In genomic region chr5:123436780-123437175, GRCm38 (mm10) we compare ENCODE assay signal across 11 mouse cellular contexts. TPM values are rescaled to one million over a fixed set of nuclear protein-coding genes. Genes with fewer than 3 reads are reported as not detected.
A peak's percentile ranks its signal among the peaks of the same experiment; 100 is the strongest.
DNase-seq lines count a peak whose midpoint lies in the region; ATAC-seq and TF ChIP-seq lines count a peak whose summit lies in the region.
"Had no signal": no experiment of that assay in that cellular context is flagged by ENCODE, and none has a peak within 500 bp of the region (broad histone marks: within the 10 kb centered on the region; RNA-seq: fewer than 3 reads in every experiment).

No protein-coding gene starts in this region.

- peak; percentile 30 to 80 (median 52); a peak in 5 of 6 replicates for TF ChIP-seq CTCF in MEL (IDR thresholded peaks at IDR 0.05 in 2 of 3, conservative IDR thresholded peaks at IDR 0.05 in 1 of 3; ENCODE audit: control insufficient read depth in 1 of 3, insufficient read depth in 1 of 3, low read depth in 2 of 3, low read length in 3 of 3, poor library complexity in 1 of 3, severe bottlenecking in 1 of 3)

- H3K27ac ChIP-seq in intestine, embryonic 16.5 days (ENCODE audit: low read length), result 0 out of 2 replicates have a peak overlapping the region, but pooled peaks have one; percentile 34
- no peak overlapping the region for H3K27ac ChIP-seq in intestine, embryonic 15.5 days
- no peak overlapping the region for H3K27ac ChIP-seq in MEL (ENCODE audit: control insufficient read depth, low read depth, low read length)
- no peak overlapping the region for H3K27ac ChIP-seq in neural tube, embryonic 13.5 days (replicated peaks)
- H3K27ac ChIP-seq: liver, embryonic 13.5 days had no signal

- no peak overlapping the region for H3K4me2 ChIP-seq in intestine, embryonic 16.5 days (ENCODE audit: low read depth, low read length)
- no peak overlapping the region for H3K4me2 ChIP-seq in intestine, embryonic 15.5 days (replicated peaks)
- no peak overlapping the region for H3K4me2 ChIP-seq in neural tube, embryonic 13.5 days
- H3K4me2 ChIP-seq: embryonic facial prominence, embryonic 12.5 days; liver, embryonic 13.5 days had no signal

- TF ChIP-seq EP300 in MEL (IDR thresholded peaks at IDR 0.05; ENCODE audit: low read depth in 1 of 2, low read length in 2 of 2), result no peak

- no peak overlapping the region for H3K4me3 ChIP-seq in intestine, embryonic 16.5 days (ENCODE audit: low read length)
- no peak overlapping the region for H3K4me3 ChIP-seq in intestine, embryonic 15.5 days (replicated peaks)
- H3K4me3 ChIP-seq in MEL (ENCODE audit: control insufficient read depth in 1 of 2, insufficient read depth in 1 of 2, low read depth in 2 of 2, low read length in 2 of 2), result no peak overlapping the region
- no peak overlapping the region for H3K4me3 ChIP-seq in neural tube, embryonic 13.5 days
- H3K4me3 ChIP-seq: embryonic facial prominence, embryonic 12.5 days; liver, embryonic 13.5 days had no signal

- no peak for TF ChIP-seq POLR2A in MEL (IDR thresholded peaks at IDR 0.05; ENCODE audit: control insufficient read depth in 1 of 2, insufficient read depth in 1 of 2, low read depth in 1 of 2, low read length in 2 of 2, poor library complexity in 1 of 2)

- peak; percentile 78 for TF ChIP-seq RAD21 in MEL (IDR thresholded peaks at IDR 0.05; ENCODE audit: low read depth, low read length)

- peaks cover 14% of the 10 kb centered on the region for H3K4me1 ChIP-seq in intestine, embryonic 16.5 days (ENCODE audit: control insufficient read depth, insufficient read depth, low read length)
- H3K4me1 ChIP-seq in intestine, embryonic 15.5 days (replicated peaks), result peaks cover 21% of the 10 kb centered on the region
- no peaks in the 10 kb centered on the region for H3K4me1 ChIP-seq in MEL (ENCODE audit: control insufficient read depth in 1 of 2, insufficient read depth in 2 of 2, low read length in 2 of 2)
- H3K4me1 ChIP-seq in neural tube, embryonic 13.5 days (replicated peaks), result peaks cover 23% of the 10 kb centered on the region

- no peaks in the 10 kb centered on the region for H3K9me3 ChIP-seq in intestine, embryonic 16.5 days (ENCODE audit: control insufficient read depth, low read length)
- no peaks in the 10 kb centered on the region for H3K9me3 ChIP-seq in intestine, embryonic 15.5 days
- no peaks in the 10 kb centered on the region for H3K9me3 ChIP-seq in MEL (replicated peaks; ENCODE audit: insufficient read depth, low read length)
- H3K9me3 ChIP-seq in neural tube, embryonic 13.5 days, result no peaks in the 10 kb centered on the region
- H3K9me3 ChIP-seq: embryonic facial prominence, embryonic 12.5 days; liver, embryonic 13.5 days had no signal

- H3K27me3 ChIP-seq in intestine, embryonic 16.5 days (replicated peaks; ENCODE audit: control insufficient read depth, insufficient read depth, low read length), result no peaks in the 10 kb centered on the region
- no peaks in the 10 kb centered on the region for H3K27me3 ChIP-seq in intestine, embryonic 15.5 days (replicated peaks)
- no peaks in the 10 kb centered on the region for H3K27me3 ChIP-seq in MEL (ENCODE audit: control insufficient read depth in 1 of 2, insufficient read depth in 2 of 2, low read length in 2 of 2)
- no peaks in the 10 kb centered on the region for H3K27me3 ChIP-seq in neural tube, embryonic 13.5 days
- H3K27me3 ChIP-seq: embryonic facial prominence, embryonic 12.5 days; liver, embryonic 13.5 days had no signal

- no peaks in the 10 kb centered on the region for H3K79me2 ChIP-seq in MEL (ENCODE audit: control insufficient read depth, insufficient read depth, low read length, poor library complexity)

- H3K9ac ChIP-seq in intestine, embryonic 16.5 days (ENCODE audit: low read depth, low read length), result no peak overlapping the region
- H3K9ac ChIP-seq in intestine, embryonic 15.5 days, result no peak overlapping the region
- H3K9ac ChIP-seq in MEL (ENCODE audit: control insufficient read depth, low read depth, low read length, poor library complexity, severe bottlenecking), result no peak overlapping the region
- no peak overlapping the region for H3K9ac ChIP-seq in neural tube, embryonic 13.5 days
- H3K9ac ChIP-seq: embryonic facial prominence, embryonic 12.5 days; liver, embryonic 13.5 days had no signal

- peak; percentile 67 for DNase-seq in MEL (ENCODE audit: low read depth, low spot score)
- DNase-seq in cerebellum, adult 9-11 months, result peak; percentile 64
- DNase-seq in heart, postnatal 4 days, result peak; percentile 68
- DNase-seq in layer of hippocampus, postnatal 14 days (ENCODE audit: low spot score in 2 of 2), result peak; percentile 48 to 74
- no peak for DNase-seq in Muller cell, postnatal 12 days (ENCODE audit: inconsistent ontology term)
- DNase-seq: liver, embryonic 13.5 days had no signal

- no peaks in the 10 kb centered on the region for H3K36me3 ChIP-seq in intestine, embryonic 16.5 days (ENCODE audit: control insufficient read depth, insufficient read depth, low read length)
- 0 out of 2 replicates have a peak, but pooled peaks cover 8% of the 10 kb centered on the region for H3K36me3 ChIP-seq in intestine, embryonic 15.5 days
- H3K36me3 ChIP-seq in MEL (ENCODE audit: control insufficient read depth in 1 of 2, insufficient read depth in 2 of 2, low read length in 2 of 2), result peaks cover 0 to 6% of the 10 kb centered on the region in 2 experiments; a peak in 1 of 4 replicates
- peaks cover 14% of the 10 kb centered on the region for H3K36me3 ChIP-seq in neural tube, embryonic 13.5 days
- H3K36me3 ChIP-seq: liver, embryonic 13.5 days had no signal

- 0 out of 2 replicates have a peak, but pooled peaks have one; percentile 46 for ATAC-seq in intestine, embryonic 16.5 days
- ATAC-seq in intestine, embryonic 15.5 days, result no peak; the same call in 1 of the 2 replicates
- peak; percentile 40; the same call in 1 of the 2 replicates for ATAC-seq in neural tube, embryonic 13.5 days (ENCODE audit: low read depth)

- WGBS in intestine, embryonic 16.5 days, result 36% methylated on average over 4 of the region's 4 CpGs
- WGBS in intestine, embryonic 15.5 days, result 38% methylated on average over 4 of the region's 4 CpGs
- 46% methylated on average over 4 of the region's 4 CpGs for WGBS in neural tube, embryonic 13.5 days

TF ChIP-seq in MEL, 35 proteins besides CTCF, POLR2A, EP300 and RAD21:
- no peak for TF ChIP-seq ZNF384 (IDR thresholded peaks at IDR 0.05; ENCODE audit: low read depth, low read length)
- TF ChIP-seq TBP (IDR thresholded peaks at IDR 0.05; ENCODE audit: low read depth, low read length), result 0 out of 2 replicates have a peak, but pooled peaks have one; percentile 12
- no peak for TF ChIP-seq MAFK (IDR thresholded peaks at IDR 0.05; ENCODE audit: borderline replicate concordance, low read depth, low read length)
- TF ChIP-seq SIN3A (IDR thresholded peaks at IDR 0.05; ENCODE audit: low read length), result no peak
- TF ChIP-seq MEF2A (IDR thresholded peaks at IDR 0.05; ENCODE audit: extremely low read depth, insufficient replicate concordance, low read depth, low read length, poor library complexity, severe bottlenecking), result no peak
- TF ChIP-seq MAX (IDR thresholded peaks at IDR 0.05; ENCODE audit: low read length), result no peak
- TF ChIP-seq SMC3 (IDR thresholded peaks at IDR 0.05; ENCODE audit: low read depth, low read length), result peak; percentile 76
- peak; percentile 48; the same call in 1 of the 2 replicates for TF ChIP-seq ZC3H11A (IDR thresholded peaks at IDR 0.05; ENCODE audit: low read depth, low read length)

RNA-seq across cellular contexts. Expression of gene Mlxip, which starts 42.2 kb away (rescaled TPM):
- polyA plus RNA-seq in intestine, embryonic 16.5 days (2015; fragmentation: Nextera tagmentation; extraction: Ambion mirVana), result 16.6 and 21.0 TPM in 2 replicates
- 19.2 and 22.4 TPM in 2 replicates for polyA plus RNA-seq in intestine, embryonic 15.5 days (2015; fragmentation: Nextera tagmentation; extraction: Ambion mirVana)
- 5.2 and 5.7 TPM in 2 replicates for total RNA-seq in MEL (2012; rRNA removed)
- polyA plus RNA-seq in MEL (2012; ENCODE audit: insufficient read depth in 1 of 2, insufficient read length in 2 of 2, low read depth in 1 of 2, low replicate concordance in 2 of 2, missing spikeins in 1 of 2), result 10 to 100 TPM in 1 of 2 experiments, not detected in 1; 21.9 TPM
- total RNA-seq in heart, postnatal 4 days (2021), result 10 to 100 TPM; 19.2 to 21.0 TPM
- 10 to 100 TPM; 22.9 to 25.2 TPM for total RNA-seq in layer of hippocampus, postnatal 14 days (2021)
- polyA plus RNA-seq in neural tube, embryonic 13.5 days (2015; fragmentation: Nextera tagmentation; extraction: Ambion mirVana), result 23.5 and 28.4 TPM in 2 replicates

RNA-seq across cellular contexts. Expression of gene Lrrc43, which starts 52.3 kb away (rescaled TPM):
- polyA plus RNA-seq in intestine, embryonic 16.5 days (2015; fragmentation: Nextera tagmentation; extraction: Ambion mirVana), result not detected in 2 replicates
- not detected in 2 replicates for polyA plus RNA-seq in intestine, embryonic 15.5 days (2015; fragmentation: Nextera tagmentation; extraction: Ambion mirVana)
- not detected in 2 replicates for total RNA-seq in MEL (2012; rRNA removed)
- polyA plus RNA-seq in MEL (2012; ENCODE audit: insufficient read depth in 1 of 2, insufficient read length in 2 of 2, low read depth in 1 of 2, low replicate concordance in 2 of 2, missing spikeins in 1 of 2), result not detected
- not detected for total RNA-seq in heart, postnatal 4 days (2021)
- total RNA-seq in layer of hippocampus, postnatal 14 days (2021), result 1 to 10 TPM; 1.1 to 1.5 TPM
- 0.10 TPM in 1 of 2 replicates, not detected in the other for polyA plus RNA-seq in neural tube, embryonic 13.5 days (2015; fragmentation: Nextera tagmentation; extraction: Ambion mirVana)
- polyA plus RNA-seq: embryonic facial prominence, embryonic 12.5 days; liver, embryonic 13.5 days; stomach, embryonic 16.5 days had no signal

RNA-seq across cellular contexts. Expression of gene Il31, which starts 52.5 kb away (rescaled TPM):
- polyA plus RNA-seq in intestine, embryonic 16.5 days (2015; fragmentation: Nextera tagmentation; extraction: Ambion mirVana), result not detected in 2 replicates
- not detected in 2 replicates for polyA plus RNA-seq in intestine, embryonic 15.5 days (2015; fragmentation: Nextera tagmentation; extraction: Ambion mirVana)
- total RNA-seq in MEL (2012; rRNA removed), result not detected in 2 replicates
- polyA plus RNA-seq in MEL (2012; ENCODE audit: insufficient read depth in 1 of 2, insufficient read length in 2 of 2, low read depth in 1 of 2, low replicate concordance in 2 of 2, missing spikeins in 1 of 2), result not detected
- total RNA-seq in heart, postnatal 4 days (2021), result not detected
- total RNA-seq in layer of hippocampus, postnatal 14 days (2021), result not detected
- not detected in 2 replicates for polyA plus RNA-seq in neural tube, embryonic 13.5 days (2015; fragmentation: Nextera tagmentation; extraction: Ambion mirVana)
- polyA plus RNA-seq: embryonic facial prominence, embryonic 12.5 days; liver, embryonic 13.5 days; stomach, embryonic 16.5 days had no signal
